Mouse (Mus musculus) CH12.LX (cell line): ENCODE data around the gene Primpol.

ENCODE experiments used
- BHLHE40 ChIP-seq: IDR thresholded peaks from 2 replicates; pipeline ENCODE4 v1.6.1; 2011; ENCODE audit warnings: mild to moderate bottlenecking, low read depth, low read length, improper control_type of control experiment
- CTCF ChIP-seq, 2 experiments: IDR thresholded peaks in 1 of 2; conservative IDR thresholded peaks in 1 of 2; 2 replicates each; pipeline ENCODE4 v1.5.1; 2011 to 2012; ENCODE audit warnings: low read depth in 2 of 2, low read length in 2 of 2, improper control_type of control experiment in 1 of 2, inconsistent platforms in 1 of 2, mild to moderate bottlenecking in 1 of 2, moderate library complexity in 1 of 2
- JUND ChIP-seq: conservative IDR thresholded peaks from 2 replicates; pipeline ENCODE4 v1.6.1; 2011; ENCODE audit warnings: low read depth, low read length, improper control_type of control experiment
- KAT2A ChIP-seq: IDR thresholded peaks from 2 replicates; pipeline ENCODE4 v1.6.1; 2012; ENCODE audit warnings: low read length, improper control_type of control experiment, inconsistent platforms; ENCODE audit not compliant: insufficient replicate concordance
- NRF1 ChIP-seq: IDR thresholded peaks from 2 replicates; pipeline ENCODE4 v1.6.1; 2014; ENCODE audit warnings: low read depth, mild to moderate bottlenecking, inconsistent platforms, low read length, improper control_type of control experiment, moderate library complexity
- POLR2A ChIP-seq: IDR thresholded peaks from 2 replicates; pipeline ENCODE4 v1.6.1; 2011; ENCODE audit warnings: low read depth, mild to moderate bottlenecking, improper control_type of control experiment, low read length
- RAD21 ChIP-seq: IDR thresholded peaks from 2 replicates; pipeline ENCODE4 v1.6.1; 2011; ENCODE audit warnings: low read depth, mild to moderate bottlenecking, low read length, improper control_type of control experiment, moderate library complexity
- RCOR1 ChIP-seq: conservative IDR thresholded peaks from 2 replicates; pipeline ENCODE4 v1.6.1; 2012; ENCODE audit warnings: low read depth, mild to moderate bottlenecking, inconsistent platforms, low read length, improper control_type of control experiment
- TBP ChIP-seq: conservative IDR thresholded peaks from 2 replicates; pipeline ENCODE4 v1.6.1; 2011; ENCODE audit warnings: low read depth, low read length, improper control_type of control experiment
- USF2 ChIP-seq: conservative IDR thresholded peaks from 2 replicates; pipeline ENCODE4 v1.6.1; 2011; ENCODE audit warnings: low read depth, low read length, improper control_type of control experiment
- ZC3H11A ChIP-seq: IDR thresholded peaks from 2 replicates; pipeline ENCODE4 v1.6.1; 2012; ENCODE audit warnings: low read depth, mild to moderate bottlenecking, inconsistent platforms, low read length, improper control_type of control experiment

DNA sequence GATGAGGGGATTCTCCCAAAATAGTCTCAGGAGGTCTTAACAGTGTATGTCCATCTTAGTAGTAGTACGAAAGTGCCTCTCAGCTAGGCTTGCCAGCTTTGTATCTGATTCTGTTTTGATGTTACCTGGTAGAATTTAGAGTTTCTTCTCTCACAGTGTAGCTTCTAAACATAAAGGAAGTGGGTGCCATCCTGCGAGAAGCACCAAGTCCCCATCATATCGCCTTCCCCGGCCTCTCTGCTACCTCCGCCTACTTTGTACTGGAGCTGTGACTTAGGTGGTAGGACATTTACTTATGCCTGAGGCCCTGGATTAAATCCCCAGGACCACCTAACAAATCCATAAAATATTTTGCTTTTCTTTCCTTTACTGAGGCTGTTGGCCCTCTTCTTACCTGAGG, 9.6 kb upstream of the Primpol start:
- no peak for TF ChIP-seq USF2
- no peak for TF ChIP-seq BHLHE40
- no peak for TF ChIP-seq CTCF (conservative IDR thresholded peaks at IDR 0.05 in 1 of 2, IDR thresholded peaks at IDR 0.05 in 1 of 2; ENCODE audit: low read depth in 2 of 2, low read length in 2 of 2)
- no peak for TF ChIP-seq KAT2A
- TF ChIP-seq ZC3H11A: no peak
- no peak for TF ChIP-seq NRF1
- TF ChIP-seq JUND: no peak
- TF ChIP-seq POLR2A: no peak
- no peak for TF ChIP-seq RAD21
- TF ChIP-seq RCOR1: no peak
- TF ChIP-seq TBP: no peak
